Mouse (Mus musculus): ENCODE data around the gene Zfp78. TPM values are rescaled to one million over a fixed set of nuclear protein-coding genes. Genes with fewer than 3 reads are reported as not detected.
A peak's percentile ranks its signal among the peaks of the same experiment; 100 is the strongest.
"Not testable (repeated sequence)": the region's sequence is repeated elsewhere in the genome, so short reads cannot be mapped to it uniquely, and the experiment has no call there.

Gene Zfp78
- polyA plus RNA-seq, 1 experiment from 2014 or later = 2.1 TPM

GRCm38 (mm10) chr7:6358121-6358520, 5.0 kb upstream of the Zfp78 start:
- Histone ChIP-seq H3K36me3 (ENCODE audit: insufficient read depth) (peaks cover 9% of the 10 kb centered on the region; the same call in 1 of the 2 replicates), H3K4me1 (ENCODE audit: insufficient read depth) (no peaks in the 10 kb centered on the region), H3K4me3 (ENCODE audit: low read depth, low read length) (no peak overlapping the region), H3K9me3 (ENCODE audit: low read depth, low read length) (no peaks in the 10 kb centered on the region), H3K4me2 (no peak overlapping the region), H3K9ac (no peak overlapping the region), H3K27me3 (ENCODE audit: insufficient read depth, low read length) (no peaks in the 10 kb centered on the region), H3K27ac (ENCODE audit: low read depth) (no peak overlapping the region)
- WGBS = 48% methylated on average over 2 of the region's 2 CpGs
- no peak for ATAC-seq (ENCODE audit: insufficient read depth)
- no peak for DNase-seq
- no peak for TF ChIP-seq CTCF (IDR thresholded peaks at IDR 0.05; ENCODE audit: low read depth)

GRCm38 (mm10) chr7:6358937-6359590, 4.0 kb upstream of the Zfp78 start:
- no peak overlapping the region for H3K4me2 ChIP-seq
- peak; percentile 72 for TF ChIP-seq CTCF (IDR thresholded peaks at IDR 0.05; ENCODE audit: low read depth)
- peaks cover 3% of the 10 kb centered on the region; the same call in 1 of the 2 replicates for H3K36me3 ChIP-seq (ENCODE audit: insufficient read depth)
- no peak overlapping the region for H3K9ac ChIP-seq
- H3K27me3 ChIP-seq (ENCODE audit: insufficient read depth, low read length) = no peaks in the 10 kb centered on the region
- no peak for ATAC-seq (ENCODE audit: insufficient read depth)
- H3K4me3 ChIP-seq (ENCODE audit: low read depth, low read length) = no peak overlapping the region
- WGBS = 50% methylated on average over 10 of the region's 10 CpGs
- no peak overlapping the region for H3K27ac ChIP-seq (ENCODE audit: low read depth)
- DNase-seq = peak; percentile 89
- 0 out of 2 replicates have a peak, but pooled peaks cover 4% of the 10 kb centered on the region for H3K4me1 ChIP-seq (ENCODE audit: insufficient read depth)
- no peaks in the 10 kb centered on the region for H3K9me3 ChIP-seq (ENCODE audit: low read depth, low read length)

- TF ChIP-seq CTCF (IDR thresholded peaks at IDR 0.05; ENCODE audit: low read depth) = no peak
- no peak for DNase-seq
- Histone ChIP-seq H3K4me3 (ENCODE audit: low read depth, low read length) (no peak overlapping the region), H3K27ac (ENCODE audit: low read depth) (no peak overlapping the region), H3K27me3 (ENCODE audit: insufficient read depth, low read length) (no peaks in the 10 kb centered on the region), H3K9ac (no peak overlapping the region), H3K4me1 (ENCODE audit: insufficient read depth) (0 out of 2 replicates have a peak, but pooled peaks cover 5% of the 10 kb centered on the region), H3K9me3 (ENCODE audit: low read depth, low read length) (no peaks in the 10 kb centered on the region), H3K36me3 (ENCODE audit: insufficient read depth) (no peaks in the 10 kb centered on the region), H3K4me2 (no peak overlapping the region)
- WGBS = 23% methylated on average over 9 of the region's 9 CpGs
- no peak for ATAC-seq (ENCODE audit: insufficient read depth)
These were observed 2.5 kb upstream of the Zfp78 start for GRCm38 (mm10) chr7:6360477-6361060.

- peak overlapping the region; percentile 45 for H3K9ac ChIP-seq
- H3K4me2 ChIP-seq = peak overlapping the region; percentile 67
- peak overlapping the region; percentile 56 for H3K4me3 ChIP-seq (ENCODE audit: low read depth, low read length)
- H3K9me3 ChIP-seq (ENCODE audit: low read depth, low read length) = no peaks in the 10 kb centered on the region
- 0 out of 2 replicates have a peak, but pooled peaks cover 5% of the 10 kb centered on the region for H3K4me1 ChIP-seq (ENCODE audit: insufficient read depth)
- TF ChIP-seq CTCF (IDR thresholded peaks at IDR 0.05; ENCODE audit: low read depth) = no peak
- 20% methylated on average over 7 of the region's 7 CpGs for WGBS
- peak overlapping the region; percentile 86 for H3K27ac ChIP-seq (ENCODE audit: low read depth)
- no peaks in the 10 kb centered on the region for H3K27me3 ChIP-seq (ENCODE audit: insufficient read depth, low read length)
- H3K36me3 ChIP-seq (ENCODE audit: insufficient read depth) = no peaks in the 10 kb centered on the region
- ATAC-seq (ENCODE audit: insufficient read depth) (no peak), DNase-seq (no peak)
These were observed 1.3 kb upstream of the Zfp78 start for GRCm38 (mm10) chr7:6361756-6362155.

GRCm38 (mm10) chr7:6362268-6363046, 623 bp upstream of the Zfp78 start:
- Histone ChIP-seq H3K4me3 (ENCODE audit: low read depth, low read length) (peak overlapping the region; percentile 56), H3K36me3 (ENCODE audit: insufficient read depth) (no peaks in the 10 kb centered on the region), H3K9ac (peak overlapping the region; percentile 45), H3K27ac (ENCODE audit: low read depth) (peak overlapping the region; percentile 86), H3K4me2 (peak overlapping the region; percentile 67), H3K27me3 (ENCODE audit: insufficient read depth, low read length) (no peaks in the 10 kb centered on the region), H3K9me3 (ENCODE audit: low read depth, low read length) (no peaks in the 10 kb centered on the region), H3K4me1 (ENCODE audit: insufficient read depth) (0 out of 2 replicates have a peak, but pooled peaks cover 5% of the 10 kb centered on the region)
- ATAC-seq (ENCODE audit: insufficient read depth) = peak; percentile 94
- TF ChIP-seq CTCF (IDR thresholded peaks at IDR 0.05; ENCODE audit: low read depth) = no peak
- peak; percentile 99 for DNase-seq
- WGBS = under 1% methylated on average over 38 of the region's 38 CpGs

- no peaks in the 10 kb centered on the region for H3K9me3 ChIP-seq (ENCODE audit: low read depth, low read length)
- DNase-seq (no peak), ATAC-seq (ENCODE audit: insufficient read depth) (no peak)
- no peak overlapping the region for H3K4me2 ChIP-seq
- TF ChIP-seq CTCF (IDR thresholded peaks at IDR 0.05; ENCODE audit: low read depth) = no peak
- no peaks in the 10 kb centered on the region for H3K27me3 ChIP-seq (ENCODE audit: insufficient read depth, low read length)
- no peaks in the 10 kb centered on the region for H3K36me3 ChIP-seq (ENCODE audit: insufficient read depth)
- H3K4me1 ChIP-seq (ENCODE audit: insufficient read depth) = 0 out of 2 replicates have a peak, but pooled peaks cover 5% of the 10 kb centered on the region
- WGBS = 68% methylated on average over 1 of the region's 1 CpGs
- H3K4me3 ChIP-seq (ENCODE audit: low read depth, low read length) = no peak overlapping the region
- H3K9ac ChIP-seq = no peak overlapping the region
- no peak overlapping the region for H3K27ac ChIP-seq (ENCODE audit: low read depth)
These were observed 1.7 kb downstream of the Zfp78 start for GRCm38 (mm10) chr7:6364761-6365160.

- no peak overlapping the region for H3K9ac ChIP-seq
- WGBS = 87% methylated on average over 5 of the region's 5 CpGs
- no peak overlapping the region for H3K27ac ChIP-seq (ENCODE audit: low read depth)
- no peaks in the 10 kb centered on the region for H3K9me3 ChIP-seq (ENCODE audit: low read depth, low read length)
- no peak overlapping the region for H3K4me2 ChIP-seq
- H3K4me1 ChIP-seq (ENCODE audit: insufficient read depth) = 0 out of 2 replicates have a peak, but pooled peaks cover 5% of the 10 kb centered on the region
- ATAC-seq (ENCODE audit: insufficient read depth) = no peak
- no peaks in the 10 kb centered on the region for H3K27me3 ChIP-seq (ENCODE audit: insufficient read depth, low read length)
- no peaks in the 10 kb centered on the region for H3K36me3 ChIP-seq (ENCODE audit: insufficient read depth)
- no peak overlapping the region for H3K4me3 ChIP-seq (ENCODE audit: low read depth, low read length)
- TF ChIP-seq CTCF (IDR thresholded peaks at IDR 0.05; ENCODE audit: low read depth) = no peak
- DNase-seq = no peak
These were observed 4.1 kb downstream of the Zfp78 start for GRCm38 (mm10) chr7:6367185-6367584.

- H3K36me3 ChIP-seq (ENCODE audit: insufficient read depth); H3K9ac ChIP-seq; H3K27me3 ChIP-seq (ENCODE audit: insufficient read depth, low read length); H3K4me1 ChIP-seq (ENCODE audit: insufficient read depth); H3K9me3 ChIP-seq (ENCODE audit: low read depth, low read length); H3K4me3 ChIP-seq (ENCODE audit: low read depth, low read length); DNase-seq; H3K4me2 ChIP-seq; ATAC-seq (ENCODE audit: insufficient read depth); H3K27ac ChIP-seq (ENCODE audit: low read depth): not testable (repeated sequence)
- 71% methylated on average over 5 of the region's 5 CpGs for WGBS
These were observed 5.1 kb downstream of the Zfp78 start for GRCm38 (mm10) chr7:6368146-6368545.

Measured in lung, embryonic 14.5 days (tissue).